Mouse (Mus musculus): Measurements from ENCODE around the gene Gid4. TPM values are rescaled to one million over a fixed set of nuclear protein-coding genes. Genes with fewer than 3 reads are reported as not detected.

The Gid4 gene
- 40.5 TPM for polyA plus RNA-seq (2014; fragmentation: Illumina TruSeq; extraction: RNeasy Lipid Tissue Mini Kit (QIAGEN cat#74804); ENCODE audit: low read depth, low replicate concordance)

DNA sequence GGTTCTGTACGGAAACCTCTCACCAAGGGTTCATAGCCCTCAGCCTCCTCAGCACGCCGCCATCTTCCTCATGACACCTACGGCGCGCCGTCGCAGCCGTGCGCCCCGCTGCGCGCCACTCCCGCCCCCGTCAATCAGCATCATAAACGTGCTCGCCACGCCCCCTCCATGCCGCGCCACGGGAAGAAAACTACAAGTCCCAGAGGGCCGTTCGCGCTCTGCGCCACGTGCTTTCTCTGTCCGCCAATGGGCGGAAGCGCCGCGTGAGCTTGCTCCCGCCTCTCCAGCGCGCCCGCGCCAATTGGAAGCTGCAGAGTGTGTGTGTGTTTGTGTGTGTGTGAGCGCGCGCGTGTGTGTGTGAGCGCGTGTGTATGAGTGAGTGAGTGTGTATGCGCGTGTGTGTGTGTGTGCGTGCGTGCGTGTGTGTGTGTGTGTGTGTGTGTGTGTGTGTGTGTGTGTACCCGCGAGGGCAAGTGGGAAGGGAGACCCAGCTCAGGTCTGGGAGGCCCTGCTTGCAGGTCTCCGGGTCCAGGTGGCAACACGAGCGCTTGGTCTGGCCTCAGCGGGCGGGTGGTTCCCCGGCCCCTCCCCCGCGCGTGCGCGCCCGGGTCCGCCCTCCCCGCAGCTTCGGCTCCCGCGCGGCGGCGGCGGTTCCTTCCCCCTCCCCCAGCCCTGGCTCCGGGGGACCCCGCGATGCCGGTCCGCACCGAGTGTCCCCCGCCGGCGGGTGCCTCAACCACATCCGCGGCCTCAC is at the start of gene Gid4:
Gene Gid4, plus strand, starts transcription at position 183 of the 754 bp plus-strand sequence.

DNA sequence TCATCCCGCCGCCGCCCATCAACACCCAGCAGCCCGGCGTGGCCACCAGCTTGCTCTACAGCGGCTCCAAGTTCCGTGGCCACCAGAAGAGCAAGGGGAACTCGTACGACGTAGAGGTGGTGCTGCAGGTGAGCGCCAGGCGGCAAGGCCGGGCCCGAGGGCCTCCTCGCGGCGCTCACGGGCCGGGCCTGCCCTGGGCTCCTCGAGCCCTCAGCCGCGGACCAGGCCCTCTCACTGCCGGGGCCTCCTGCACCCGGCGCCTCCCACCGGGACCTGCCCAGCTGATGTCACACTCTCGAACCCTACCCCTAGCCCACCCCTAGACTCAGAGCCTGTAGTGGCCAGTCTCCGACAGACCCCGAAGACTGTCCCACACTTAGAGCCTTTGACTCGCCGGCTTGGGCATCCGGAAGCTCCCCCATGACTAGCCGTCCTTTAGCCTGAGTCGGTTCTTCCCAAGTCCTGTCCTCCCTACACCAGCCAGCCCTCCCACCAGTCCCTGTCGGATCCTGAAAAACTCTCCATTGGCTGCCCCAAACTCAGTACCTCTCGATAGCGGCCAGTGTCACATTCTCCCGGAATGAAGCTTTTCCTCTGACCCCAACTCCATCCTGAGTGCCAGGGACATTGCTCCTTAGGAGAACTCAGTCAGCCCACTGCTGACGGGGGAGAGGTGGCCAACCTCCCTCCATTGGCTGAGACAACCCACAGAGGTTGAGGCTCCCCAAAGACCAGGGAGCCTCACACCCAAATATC is 950 bp downstream of the Gid4 start, which contains the start of gene Atpaf2:
Gene Atpaf2, minus strand, starts transcription at position 741 of the 756 bp plus-strand sequence.

DNA sequence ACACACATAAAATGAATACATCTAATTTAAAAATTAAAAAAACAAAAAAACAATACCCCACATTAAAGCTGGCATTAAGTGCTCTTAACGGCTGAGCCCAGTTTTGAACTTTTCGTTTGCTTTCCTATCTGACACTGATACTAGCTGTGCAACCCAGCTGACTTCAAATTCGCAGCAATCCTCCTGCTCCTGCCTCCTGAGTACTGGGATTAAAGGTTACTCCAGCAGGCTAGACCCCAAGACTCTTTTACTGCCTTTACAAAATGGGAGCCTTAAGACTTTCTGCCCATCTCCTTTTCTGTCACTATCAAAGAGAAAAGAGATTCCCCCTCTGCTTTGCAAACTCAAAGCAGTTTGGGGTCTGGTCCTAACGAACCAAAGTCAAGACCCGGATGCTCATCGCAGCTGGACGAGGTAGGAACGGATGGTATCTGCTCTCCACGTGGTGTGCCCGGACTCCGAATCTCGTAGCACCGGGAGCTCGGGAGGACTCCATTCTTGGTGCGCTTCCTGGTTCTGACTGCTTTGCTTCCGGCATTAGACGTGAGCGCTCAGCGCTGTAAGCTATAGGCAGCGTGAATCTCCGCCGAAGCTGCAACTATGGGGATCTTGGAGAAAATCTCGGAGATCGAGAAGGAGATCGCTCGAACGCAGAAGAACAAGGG is 37.3 kb downstream of the Gid4 start, which contains the start of gene Drg2:
Gene Drg2, plus strand, starts transcription at position 512 of the 665 bp plus-strand sequence.

DNA sequence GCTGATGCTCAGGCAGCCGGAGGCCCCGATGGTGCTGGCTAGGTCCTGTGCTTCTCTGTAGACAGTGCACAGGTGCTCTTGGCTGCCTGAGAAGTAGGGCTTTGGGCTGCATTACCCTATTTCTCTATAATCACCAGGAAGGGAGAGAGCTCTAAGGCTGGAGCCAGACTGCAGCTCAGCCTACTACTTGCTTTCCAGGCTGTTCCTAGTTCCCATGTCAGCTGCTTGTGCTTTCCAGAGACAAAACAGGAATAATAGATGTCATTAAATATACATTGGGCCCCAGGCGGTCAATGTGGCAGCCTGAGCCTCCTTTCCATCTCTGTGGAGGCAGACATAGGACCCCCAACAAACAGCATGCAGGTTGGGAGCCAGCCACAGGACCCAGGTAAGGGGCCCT is 52.1 kb downstream of the Gid4 start, which contains the start of gene Myo15:
Gene Myo15, plus strand, starts transcription at position 301 of the 400 bp plus-strand sequence.

Other genes with a start within 250 kb of the Gid4 start
- 22.1 TPM for gene Srebf1, start 194.6 kb upstream of the Gid4 start, polyA plus RNA-seq (2014; fragmentation: Illumina TruSeq; extraction: RNeasy Lipid Tissue Mini Kit (QIAGEN cat#74804); ENCODE audit: low read depth, low replicate concordance)
- 118 TPM for gene Tom1l2, start 64.2 kb upstream of the Gid4 start, polyA plus RNA-seq (2014; fragmentation: Illumina TruSeq; extraction: RNeasy Lipid Tissue Mini Kit (QIAGEN cat#74804); ENCODE audit: low read depth, low replicate concordance)
- 5.1 TPM for gene Drc3, start 63.8 kb upstream of the Gid4 start, polyA plus RNA-seq (2014; fragmentation: Illumina TruSeq; extraction: RNeasy Lipid Tissue Mini Kit (QIAGEN cat#74804); ENCODE audit: low read depth, low replicate concordance)
- gene Atpaf2, start 1.3 kb downstream of the Gid4 start, polyA plus RNA-seq (2014; fragmentation: Illumina TruSeq; extraction: RNeasy Lipid Tissue Mini Kit (QIAGEN cat#74804); ENCODE audit: low read depth, low replicate concordance), result 34.0 TPM
- gene Drg2, start 37.4 kb downstream of the Gid4 start, polyA plus RNA-seq (2014; fragmentation: Illumina TruSeq; extraction: RNeasy Lipid Tissue Mini Kit (QIAGEN cat#74804); ENCODE audit: low read depth, low replicate concordance), result 34.4 TPM
- not detected for gene Myo15, start 52.2 kb downstream of the Gid4 start, polyA plus RNA-seq (2014; fragmentation: Illumina TruSeq; extraction: RNeasy Lipid Tissue Mini Kit (QIAGEN cat#74804); ENCODE audit: low read depth, low replicate concordance)
- 48.5 TPM for gene Alkbh5, start 119.2 kb downstream of the Gid4 start, polyA plus RNA-seq (2014; fragmentation: Illumina TruSeq; extraction: RNeasy Lipid Tissue Mini Kit (QIAGEN cat#74804); ENCODE audit: low read depth, low replicate concordance)